Mouse (Mus musculus) lung, postnatal 10 days (tissue): ENCODE results near the gene Inpp5a.

Experiments used
- DNase-seq: peaks from one replicate; pipeline ENCODE4 v3.0.0; 2021

Gene Inpp5a

DNA sequence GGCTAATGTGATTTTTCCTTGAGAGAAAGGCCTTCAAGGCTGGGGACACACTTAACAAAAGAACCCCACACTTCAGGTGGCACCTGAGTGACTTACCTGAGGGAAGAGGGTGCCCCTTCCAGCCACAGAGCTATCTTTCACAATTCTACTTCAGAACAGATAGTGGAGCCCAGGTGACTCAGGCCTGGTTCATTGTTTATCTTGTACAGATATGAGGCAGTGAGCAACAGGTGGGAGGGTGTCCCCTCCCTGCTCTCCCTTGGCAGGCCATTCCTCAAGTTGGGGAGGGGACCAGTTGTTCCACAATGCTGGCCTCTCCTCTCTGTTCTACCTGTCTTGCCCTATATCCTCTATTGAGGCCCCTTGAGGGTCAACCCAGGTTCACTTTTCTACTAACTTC is 17.5 kb upstream of the Inpp5a start:
- DNase-seq, result no peak

DNA sequence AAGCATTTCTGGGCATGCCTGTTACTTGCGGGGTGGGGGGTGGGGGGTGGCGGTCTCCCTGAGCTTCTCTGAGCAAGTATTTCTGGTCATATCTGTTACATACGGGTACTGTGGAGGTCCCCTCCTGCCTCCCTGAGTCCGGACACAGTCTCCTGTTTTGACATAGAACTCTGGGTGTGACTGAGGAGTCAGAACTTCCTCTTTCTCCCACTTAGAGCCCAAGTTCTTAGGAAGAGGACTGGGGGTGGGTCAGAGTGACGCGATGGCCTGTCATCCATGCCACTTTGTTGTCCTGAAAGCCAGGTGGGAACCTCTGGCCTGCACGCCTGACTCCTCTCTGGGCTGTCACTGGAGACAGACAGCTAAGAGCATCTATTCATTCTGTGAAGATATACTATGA is 11.5 kb upstream of the Inpp5a start:
- peak; percentile 1 for DNase-seq

DNA sequence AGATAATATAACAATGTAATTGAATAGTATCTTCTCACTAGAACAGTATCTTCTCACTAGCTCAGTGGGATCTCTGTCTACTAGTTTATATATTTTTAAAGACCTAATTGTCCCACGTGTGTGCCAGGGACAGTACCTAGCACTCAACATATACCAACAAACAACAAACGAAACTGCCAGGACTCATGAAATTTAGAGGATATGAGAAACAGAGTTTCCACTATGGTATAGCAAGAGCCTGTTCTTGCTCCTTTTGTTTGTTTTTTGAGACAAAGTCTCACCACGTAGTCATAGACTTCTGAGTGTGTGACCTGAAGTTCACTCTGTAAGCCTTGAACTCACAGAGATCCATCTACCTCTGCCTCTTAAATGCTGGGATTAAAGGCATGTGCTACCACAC is 10.6 kb upstream of the Inpp5a start:
- no peak for DNase-seq

DNA sequence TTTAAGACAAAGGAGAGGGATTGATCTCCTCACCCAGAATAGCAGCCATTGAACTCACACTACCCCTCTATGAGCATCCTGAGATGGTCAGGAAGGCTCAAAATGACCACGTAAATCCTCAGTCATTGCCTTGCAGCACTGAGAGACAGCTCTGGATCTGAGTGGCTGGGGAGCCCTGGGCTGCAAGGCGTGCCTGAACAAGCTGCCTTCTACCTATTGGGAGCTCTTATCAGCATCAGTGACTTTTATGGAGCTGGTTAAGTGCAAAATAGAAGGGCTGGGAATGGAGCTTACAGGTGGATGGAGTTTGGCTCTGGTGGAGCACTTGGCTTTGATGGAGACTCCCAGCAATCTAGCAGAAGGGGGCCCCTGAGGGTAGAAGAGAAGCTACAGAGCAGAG is 9.2 kb upstream of the Inpp5a start:
- DNase-seq, result no peak

DNA sequence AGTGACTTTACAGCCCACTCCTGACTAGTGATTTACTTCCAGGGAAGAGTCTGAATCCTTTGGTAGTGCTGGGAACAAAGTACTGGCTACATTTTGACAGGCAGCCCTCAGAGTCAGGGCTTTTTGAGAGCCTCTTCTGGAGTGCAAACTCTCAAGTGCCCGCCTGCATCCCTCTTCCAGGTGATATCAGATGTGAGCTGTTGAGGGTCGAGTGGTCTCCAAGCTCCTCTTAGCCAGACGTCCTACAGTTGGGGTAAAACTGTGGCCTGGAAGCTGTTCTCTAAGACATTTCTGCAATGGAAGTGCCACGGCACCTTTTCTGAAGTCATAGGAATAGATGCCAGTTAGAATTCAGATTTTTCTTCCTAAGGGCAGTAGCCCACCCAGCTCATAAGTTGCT is 8.7 kb upstream of the Inpp5a start:
- DNase-seq, result no peak

DNA sequence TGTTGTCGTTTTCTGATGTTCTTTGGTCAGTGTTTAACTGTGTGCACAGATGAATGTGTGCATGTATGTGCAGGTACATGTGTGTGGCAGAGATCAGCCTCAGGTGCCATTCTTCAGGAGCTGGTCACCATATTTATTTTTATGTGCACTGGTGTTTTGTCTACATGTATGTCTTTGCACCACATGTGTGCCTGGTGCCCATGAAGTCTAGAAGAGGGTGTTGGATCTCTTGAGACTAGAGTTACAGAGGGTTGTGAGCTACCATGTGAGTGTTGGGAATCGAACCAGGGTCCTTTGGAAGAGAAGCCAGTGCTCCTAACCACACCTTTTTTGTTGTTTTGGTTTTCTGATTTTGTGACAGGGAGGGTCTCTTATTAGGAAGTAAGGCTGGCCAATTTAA is 7.0 kb upstream of the Inpp5a start:
- no peak for DNase-seq

DNA sequence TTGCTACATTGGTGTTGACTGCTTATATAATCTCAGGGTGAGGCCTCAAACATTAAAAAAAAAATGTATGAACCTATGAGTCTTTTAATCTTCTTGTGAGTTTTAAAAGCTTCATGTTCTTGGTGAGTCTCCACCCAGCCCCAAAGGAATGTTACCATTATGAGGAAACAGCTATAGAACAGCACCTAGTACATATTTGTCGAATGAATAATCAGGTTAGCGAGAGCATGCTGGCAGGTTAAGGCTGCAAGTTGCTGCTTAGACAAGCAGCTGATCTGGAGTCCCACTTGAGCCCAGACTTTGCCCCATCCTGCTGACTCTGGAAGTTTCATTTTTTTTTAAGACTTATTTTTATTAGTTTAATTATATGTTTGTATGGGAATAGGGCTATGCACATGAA is 6.1 kb upstream of the Inpp5a start:
- no peak for DNase-seq

DNA sequence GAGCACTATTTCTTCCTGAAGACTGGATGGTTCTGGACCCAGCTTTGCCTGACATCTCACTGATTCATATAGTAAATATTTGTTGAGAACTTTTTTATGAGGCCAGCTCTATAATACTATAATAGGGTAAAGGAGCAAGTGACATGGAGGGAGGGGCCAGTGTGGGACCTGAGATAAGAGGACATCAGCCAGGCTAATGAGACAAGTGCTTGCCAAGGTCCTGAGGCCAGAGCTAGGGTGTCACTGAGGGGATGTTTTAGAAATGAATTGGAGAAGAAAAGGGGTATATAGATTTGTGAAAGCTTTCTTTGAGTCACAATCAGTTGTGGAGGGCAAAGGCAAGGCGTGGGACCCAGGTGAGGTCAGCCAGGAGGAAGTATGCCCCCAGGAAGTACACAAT is 4.4 kb upstream of the Inpp5a start:
- DNase-seq, result no peak

DNA sequence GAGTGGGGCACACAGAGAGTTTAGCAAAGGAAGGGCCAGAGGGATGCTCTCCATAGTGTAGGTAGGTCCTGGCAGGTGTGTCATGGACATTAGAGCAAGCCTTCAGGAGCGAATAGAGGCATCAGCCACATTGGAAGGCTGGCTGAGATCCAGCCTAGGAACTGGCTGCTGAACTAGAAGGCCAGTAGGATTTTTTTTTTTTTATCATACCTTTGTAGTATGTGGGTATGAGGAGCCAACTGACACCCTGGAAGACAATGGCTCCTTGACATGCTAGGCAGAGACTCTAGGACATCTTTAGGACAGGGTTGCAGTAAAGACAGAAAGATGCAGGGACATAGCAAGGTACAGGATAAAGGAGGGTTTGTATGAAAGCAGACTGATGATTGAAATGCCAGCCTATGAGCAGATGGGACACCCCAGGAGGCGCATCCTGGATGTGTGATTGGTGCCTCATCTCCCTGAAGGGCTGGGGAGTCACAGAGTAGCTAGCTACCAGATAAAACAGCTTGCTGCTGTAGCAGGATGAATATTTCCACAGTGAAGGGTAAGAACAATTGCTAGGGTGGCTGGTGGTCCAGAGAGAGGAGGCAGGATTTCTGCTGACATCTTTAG is 3.9 kb upstream of the Inpp5a start:
- no peak for DNase-seq

DNA sequence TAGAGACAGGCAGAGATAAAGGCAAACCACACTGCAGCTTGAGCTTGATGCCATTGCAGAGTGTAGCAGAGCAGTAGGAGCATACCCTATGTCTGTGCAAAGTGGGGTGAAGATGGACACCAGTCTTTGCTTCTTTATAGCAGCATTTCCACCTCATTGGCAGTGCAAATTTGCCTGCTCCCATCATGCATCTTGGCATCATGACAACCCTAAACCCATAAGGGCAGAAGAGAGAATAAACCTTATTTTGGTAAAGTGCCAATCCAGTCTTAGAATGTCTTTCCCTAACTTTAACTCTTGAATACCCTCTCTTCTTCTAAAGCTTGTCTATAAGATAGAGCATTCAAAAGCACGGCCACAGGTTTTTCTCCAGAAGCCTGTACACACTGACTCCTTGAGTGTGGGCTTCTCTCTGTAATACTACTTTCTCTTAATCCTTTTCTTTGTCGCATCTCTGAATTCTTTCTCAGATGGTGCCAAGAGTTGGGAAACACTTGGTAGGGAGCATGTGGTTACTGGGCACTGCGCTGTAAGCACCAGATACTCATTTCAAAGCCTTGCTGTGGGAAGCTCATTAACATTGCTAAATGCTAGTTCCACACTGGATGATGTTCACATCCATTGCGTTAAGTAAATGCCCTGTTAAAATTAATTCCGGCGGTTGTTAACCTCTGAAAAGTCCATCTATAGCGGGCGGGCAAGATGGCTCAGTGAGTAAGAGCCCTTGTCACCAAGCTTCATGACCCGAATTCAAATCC is 1.8 kb upstream of the Inpp5a start:
- no peak for DNase-seq

DNA sequence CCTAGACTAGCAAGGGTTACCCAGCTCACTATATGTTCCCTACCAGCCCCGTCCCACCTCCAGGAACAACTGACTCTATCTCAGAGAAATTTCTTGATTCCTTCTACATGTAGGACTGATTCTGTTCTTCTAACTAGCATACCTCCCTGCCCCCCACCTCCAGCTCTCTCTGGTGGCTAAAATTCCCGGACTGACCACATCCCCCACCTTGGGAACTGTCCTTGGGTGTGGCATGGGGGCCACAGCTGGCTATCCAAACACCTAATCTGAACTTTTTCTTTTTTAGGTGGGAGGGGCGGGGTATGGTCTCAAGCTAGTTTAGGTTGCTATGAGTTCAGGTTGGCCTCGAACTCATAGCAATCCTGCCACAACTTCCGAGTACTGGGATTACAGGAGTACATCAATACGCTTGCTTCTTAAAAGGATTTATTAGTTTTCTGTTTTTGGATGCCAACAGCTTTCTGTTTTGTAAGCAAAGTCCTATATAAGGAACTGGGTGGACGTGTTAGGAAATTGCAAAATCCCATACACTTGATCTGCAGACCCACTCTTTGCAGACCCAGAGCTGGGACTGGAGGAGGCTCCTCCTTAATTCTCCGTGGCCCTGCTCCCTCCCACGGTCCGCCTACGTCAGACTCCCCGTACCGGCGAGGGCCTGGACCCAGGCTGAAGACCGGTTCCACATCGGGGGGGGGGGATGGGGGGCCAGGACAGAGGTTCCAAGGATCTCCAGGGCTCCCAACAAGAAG is 814 bp upstream of the Inpp5a start:
- DNase-seq, result no peak

DNA sequence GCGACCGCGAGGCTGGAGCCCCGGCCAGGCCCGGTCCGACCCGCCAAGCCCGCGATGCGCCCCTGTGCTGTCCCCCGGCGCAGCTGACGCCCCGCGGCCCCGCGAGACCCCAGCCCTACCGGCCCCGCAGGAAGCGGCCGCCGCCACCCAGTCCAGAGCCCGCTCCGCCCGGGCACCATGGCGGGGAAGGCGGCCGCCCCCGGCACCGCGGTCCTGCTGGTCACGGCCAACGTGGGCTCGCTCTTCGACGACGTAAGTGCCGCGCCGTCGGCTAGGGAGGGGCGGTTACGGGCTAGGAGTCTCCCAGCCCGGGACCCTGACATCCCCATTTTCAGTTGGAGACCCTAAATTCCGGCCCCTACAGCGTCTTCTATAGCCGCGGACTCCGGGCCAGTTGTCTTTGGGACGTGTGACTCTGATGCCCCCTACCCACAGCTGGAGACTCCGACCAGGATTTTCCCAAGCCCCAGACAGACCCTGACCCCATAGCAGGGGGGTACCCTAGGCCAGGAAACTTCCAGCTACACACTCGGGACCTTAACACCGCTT is 378 bp downstream of the Inpp5a start:
- DNase-seq, result peak; percentile 56

DNA sequence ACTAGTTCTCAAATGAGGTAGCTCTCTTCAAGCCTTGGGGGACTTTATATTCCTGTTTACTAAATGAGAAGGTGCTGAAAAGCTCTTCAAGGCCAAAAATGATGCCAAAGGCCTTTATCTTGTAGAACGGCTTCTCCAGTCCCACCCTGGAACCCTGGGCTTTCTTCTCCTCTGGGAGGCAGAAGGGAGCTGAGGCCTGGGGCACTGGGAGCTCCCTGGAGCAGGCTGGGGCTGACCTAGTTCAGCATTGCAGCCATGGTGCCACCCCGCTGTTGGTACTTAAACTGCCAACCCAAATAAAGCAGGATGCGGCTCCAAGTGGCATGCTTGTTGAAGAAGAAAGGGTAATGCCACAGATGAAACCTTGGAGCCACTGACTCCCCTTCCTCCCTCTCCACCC is 1.5 kb downstream of the Inpp5a start:
- DNase-seq, result peak; percentile 52

DNA sequence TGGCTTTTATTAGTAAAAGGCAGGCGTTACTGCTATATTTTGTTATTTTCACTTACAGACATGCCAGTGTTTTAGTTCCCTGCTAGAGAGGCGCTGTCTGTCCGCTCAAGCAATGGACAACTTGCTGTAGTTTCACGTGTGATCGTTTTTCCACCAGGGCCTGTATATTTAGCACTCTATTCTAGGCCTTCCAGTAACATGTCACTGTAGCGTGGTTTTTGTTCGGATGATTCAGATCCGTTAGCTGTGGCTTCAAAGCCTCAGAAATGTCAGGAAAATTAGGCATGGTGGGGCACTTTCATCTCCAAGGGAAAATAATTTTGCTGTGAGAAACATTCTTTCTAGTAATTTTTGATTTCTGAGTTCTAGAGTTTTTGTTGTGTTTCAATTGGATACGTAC is 2.0 kb downstream of the Inpp5a start:
- DNase-seq, result no peak

DNA sequence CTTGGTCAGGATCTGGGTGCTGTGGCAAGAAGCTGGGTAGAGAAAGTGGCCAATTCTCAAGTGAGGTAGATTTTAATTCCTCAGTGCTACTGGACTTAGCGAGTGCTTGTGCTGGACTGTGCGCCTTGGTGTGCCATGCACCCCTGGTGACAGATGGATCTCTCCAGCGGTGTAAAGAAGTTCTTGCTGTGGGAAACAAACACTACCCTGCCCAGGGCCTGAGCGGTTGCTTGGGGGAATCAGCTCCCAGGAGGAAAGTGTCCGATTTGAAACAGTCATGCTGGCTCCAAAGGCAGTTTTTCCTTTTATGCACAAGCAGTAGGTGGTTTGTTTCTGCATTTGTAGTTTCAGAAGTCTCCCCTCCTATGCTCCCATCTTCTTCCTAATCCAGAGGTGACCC is 2.8 kb downstream of the Inpp5a start:
- DNase-seq, result no peak

DNA sequence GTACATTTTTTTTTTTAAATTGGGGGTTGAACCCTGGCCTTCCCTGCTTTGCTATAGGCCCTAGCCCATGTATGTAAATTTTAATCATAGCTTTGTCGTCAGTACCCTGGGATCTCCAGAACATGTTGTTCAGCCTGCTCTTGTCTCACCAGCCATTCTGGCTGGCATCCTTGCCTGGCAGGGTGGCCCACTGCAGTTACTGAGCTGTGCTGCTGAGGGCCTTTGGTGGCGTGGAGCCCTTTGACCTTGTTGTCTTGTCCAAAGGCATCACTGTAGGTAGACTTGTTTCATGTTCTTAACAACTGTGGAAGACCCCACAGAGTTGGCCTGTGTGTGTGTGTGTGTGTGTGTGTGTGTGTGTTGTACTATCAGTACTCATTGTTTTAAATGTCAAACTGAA is 3.2 kb downstream of the Inpp5a start:
- no peak for DNase-seq

DNA sequence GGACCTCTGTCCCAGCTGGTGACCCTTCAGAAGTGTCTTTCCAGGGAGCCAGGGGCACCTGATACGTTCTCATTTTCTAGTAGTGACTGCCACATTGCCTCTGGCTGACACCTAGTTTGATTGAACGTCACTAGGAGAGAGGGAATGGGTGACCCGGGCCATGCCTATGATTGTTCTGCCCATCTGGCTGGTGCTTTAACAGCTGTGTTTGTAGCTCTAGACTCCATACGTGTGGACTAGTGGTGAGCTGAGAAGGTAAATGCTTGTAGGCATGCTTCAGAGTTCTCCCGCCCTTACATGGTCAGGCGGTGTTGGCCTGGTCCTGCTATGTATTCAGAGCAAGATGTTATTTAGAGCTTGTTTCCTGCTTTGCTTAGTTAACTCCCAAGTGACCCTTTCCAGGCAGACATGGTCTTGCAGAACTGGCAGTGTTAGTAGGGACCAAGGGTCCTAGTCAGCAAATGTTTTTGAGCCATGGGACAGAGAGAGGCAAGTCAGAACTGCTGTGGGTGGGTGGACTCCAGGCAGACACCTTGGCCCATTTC is 3.9 kb downstream of the Inpp5a start:
- DNase-seq, result no peak

DNA sequence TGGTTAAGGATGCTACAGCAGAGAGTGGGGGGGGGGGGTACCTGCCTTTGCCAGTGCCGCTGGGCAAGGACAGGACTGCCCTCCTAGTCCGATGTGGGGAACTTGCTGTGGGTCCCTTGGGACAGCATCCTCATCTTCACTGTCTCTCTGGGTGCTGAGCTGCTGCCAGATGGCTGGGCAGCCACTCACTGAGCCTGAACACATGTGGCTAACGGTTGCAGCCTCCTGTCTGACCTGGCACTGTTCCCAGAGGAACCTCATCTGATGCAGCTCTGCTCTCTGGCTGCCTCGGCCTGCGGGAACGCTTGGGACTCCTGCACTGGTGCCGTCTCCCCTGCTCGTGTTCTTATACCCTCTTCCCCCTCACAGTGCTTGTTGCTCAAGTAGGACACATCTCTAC is 8.6 kb downstream of the Inpp5a start:
- peak; percentile 60 for DNase-seq

DNA sequence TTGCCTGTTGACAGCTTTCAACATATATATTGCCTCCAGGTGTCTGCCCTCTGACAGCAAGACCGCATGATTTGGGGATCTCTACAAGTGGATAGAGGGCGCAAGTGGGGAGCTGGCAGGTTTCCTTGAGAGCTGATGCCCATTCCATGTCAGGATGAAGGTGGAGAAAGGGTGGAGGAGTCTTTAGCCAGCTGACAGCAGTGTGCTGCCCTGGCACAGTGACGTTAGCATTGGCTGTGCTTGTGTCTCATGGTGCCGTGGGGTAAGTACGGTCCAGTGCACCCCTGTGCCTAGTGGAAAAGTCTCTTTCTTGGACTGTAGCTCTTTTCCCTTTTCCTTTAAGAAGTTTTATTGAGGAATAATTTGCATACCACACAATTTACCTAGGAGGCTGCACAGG is 9.2 kb downstream of the Inpp5a start:
- DNase-seq, result no peak

DNA sequence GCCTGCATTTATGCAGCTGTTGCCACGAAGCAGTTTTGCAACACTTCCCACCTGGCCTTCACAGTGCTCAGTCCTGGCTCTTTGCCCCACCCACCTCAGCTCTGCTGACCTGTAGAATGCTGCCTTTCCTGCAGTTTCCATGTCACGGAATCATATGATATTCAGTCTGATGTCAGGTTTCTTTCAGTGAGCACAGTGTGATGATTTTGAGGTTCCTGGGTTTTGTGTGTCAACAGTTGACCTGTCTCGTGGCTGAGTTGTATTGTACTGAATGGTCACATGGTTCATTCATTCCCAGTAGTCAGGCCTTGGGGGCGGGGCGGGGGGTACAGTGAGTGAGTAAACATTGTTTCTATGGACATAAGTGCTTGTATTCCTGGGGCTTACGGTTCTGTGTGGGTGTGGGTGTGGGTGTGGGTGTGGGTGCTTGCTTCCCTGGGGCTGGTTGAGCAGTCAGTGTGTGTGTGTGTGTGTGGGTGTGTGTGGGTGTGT is 9.7 kb downstream of the Inpp5a start:
- DNase-seq, result no peak

DNA sequence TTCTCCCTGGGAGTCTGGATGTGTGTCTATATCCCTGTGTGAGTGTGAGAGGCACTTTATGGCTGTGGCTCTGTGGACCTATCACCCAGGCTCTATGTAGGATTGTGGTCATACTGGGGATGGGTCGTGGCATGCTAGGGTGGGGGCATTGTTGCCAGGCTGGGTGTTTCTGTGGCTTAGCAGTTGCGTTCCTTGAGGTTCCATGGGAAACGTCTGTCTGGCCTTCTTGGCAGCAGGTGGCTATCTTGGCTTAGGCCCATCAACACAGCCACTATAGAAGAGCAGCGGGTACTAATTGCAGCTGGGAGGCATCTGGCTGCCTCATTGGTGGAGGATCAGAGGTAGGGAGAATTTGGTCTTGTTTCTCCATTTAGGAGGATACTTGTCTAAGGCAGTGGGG is 10.7 kb downstream of the Inpp5a start:
- DNase-seq, result no peak

DNA sequence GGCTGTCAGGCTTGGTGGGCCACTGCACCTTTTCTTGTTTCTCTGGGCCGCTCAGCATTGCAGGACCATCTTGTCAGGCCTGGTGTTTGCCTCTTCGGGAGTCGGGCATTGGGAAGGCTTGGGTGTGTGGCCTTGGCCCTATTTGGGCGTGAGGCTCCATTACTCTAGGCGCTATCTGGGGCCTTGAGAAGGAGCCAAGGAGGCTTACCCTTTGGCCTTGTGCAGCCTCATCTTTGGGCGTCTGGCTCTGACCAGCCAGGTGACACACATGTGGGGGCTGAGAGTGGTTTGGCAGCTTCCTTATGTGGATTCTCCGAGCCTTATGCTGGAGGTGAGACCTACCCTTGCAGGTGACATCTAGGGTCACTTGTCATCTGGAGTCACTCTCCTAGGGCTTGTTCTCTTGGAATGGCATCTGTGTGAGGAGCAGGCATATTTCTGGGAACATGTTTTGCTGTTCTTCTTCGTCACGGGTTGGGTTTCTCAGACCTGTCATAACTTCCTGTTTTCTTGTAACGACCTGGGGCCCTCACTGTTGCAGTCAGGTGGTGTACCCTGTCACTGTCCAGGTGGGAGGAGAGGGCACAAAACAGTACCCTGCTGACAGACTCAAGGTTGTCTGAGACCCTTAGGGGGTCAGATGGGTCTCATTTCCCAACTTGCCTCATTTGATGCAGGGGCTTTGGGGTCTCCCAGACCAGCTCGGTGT is 11.2 kb downstream of the Inpp5a start:
- DNase-seq, result no peak

DNA sequence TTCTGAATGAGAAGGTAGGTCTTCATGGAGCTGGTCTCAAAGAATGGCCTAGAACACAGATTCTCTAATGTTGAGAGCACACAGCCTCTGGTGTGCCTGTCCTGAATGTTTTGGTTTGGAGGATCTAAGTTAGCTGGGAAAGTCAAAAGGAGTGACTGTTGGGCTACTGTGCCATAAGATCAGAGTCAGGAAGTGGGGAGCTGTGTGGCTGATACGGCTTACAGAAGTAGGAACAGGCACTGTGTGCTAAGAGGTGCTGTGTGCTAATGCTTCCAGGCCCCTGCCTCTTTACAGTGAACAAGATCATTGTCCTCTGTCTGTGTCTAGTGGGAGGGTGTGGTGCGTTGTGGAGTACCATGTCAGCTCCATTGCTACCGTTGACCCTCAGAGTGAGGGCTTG is 12.0 kb downstream of the Inpp5a start:
- DNase-seq, result no peak
